Mouse (Mus musculus) CH12.LX (cell line): ENCODE measurements around the gene Mecr. TPM values are rescaled to one million over a fixed set of nuclear protein-coding genes. Genes with fewer than 3 reads are reported as not detected.

Experiments used
- DNase-seq: peaks from one replicate; pipeline ENCODE4 v3.0.0-alpha.2; 2013; ENCODE audit errors: extremely low read depth
- H3K27ac ChIP-seq: 2 replicates; pipeline ENCODE4 v1.5.1; 2012; ENCODE audit warnings: low read depth, mild to moderate bottlenecking, control low read depth, moderate library complexity; ENCODE audit not compliant: insufficient read depth
- H3K27me3 ChIP-seq: replicated peaks from 2 replicates; pipeline ENCODE3; 2012; ENCODE audit warnings: inconsistent platforms
- H3K36me3 ChIP-seq, 2 experiments: replicated peaks in 1 of 2; 2 replicates each; pipeline versions ENCODE3 to v1.6.1; 2012; ENCODE audit warnings: inconsistent platforms in 1 of 2, low read length in 1 of 2, mild to moderate bottlenecking in 1 of 2, mixed read lengths in 1 of 2, moderate library complexity in 1 of 2; ENCODE audit not compliant: control insufficient read depth in 1 of 2, insufficient read depth in 1 of 2
- H3K4me1 ChIP-seq, 2 experiments: 2 replicates each; pipeline ENCODE4 v1.6.1; 2012; ENCODE audit warnings: inconsistent platforms in 1 of 2, moderate library complexity in 1 of 2; ENCODE audit not compliant: insufficient read depth in 2 of 2, control insufficient read depth in 1 of 2
- H3K4me2 ChIP-seq: 2 replicates; pipeline ENCODE4 v1.6.1; 2012; ENCODE audit warnings: low read depth, mild to moderate bottlenecking, control low read depth; ENCODE audit not compliant: poor library complexity, insufficient read depth, severe bottlenecking
- H3K4me3 ChIP-seq, 3 experiments: fragments of 150-350 bp in 1 of 3; sonication (generic) in 1 of 3; replicated peaks in 1 of 3; 2 replicates each; pipeline versions ENCODE3 to v1.5.1; 2011 to 2012; ENCODE audit warnings: low read depth in 2 of 3, low read length in 2 of 3, mild to moderate bottlenecking in 2 of 3, moderate library complexity in 2 of 3, control low read depth in 1 of 3, improper control_type of control experiment in 1 of 3, inconsistent platforms in 1 of 3, mixed read lengths in 1 of 3; ENCODE audit not compliant: poor library complexity in 1 of 3
- H3K79me2 ChIP-seq: replicated peaks from 2 replicates; pipeline ENCODE4 v1.6.1; 2012; ENCODE audit warnings: mild to moderate bottlenecking, moderate library complexity; ENCODE audit not compliant: control insufficient read depth, poor library complexity, insufficient read depth, severe bottlenecking; ENCODE audit errors: extremely low read depth
- H3K9ac ChIP-seq: 2 replicates; pipeline ENCODE4 v1.6.1; 2012; ENCODE audit warnings: low read depth, mild to moderate bottlenecking, control low read depth, moderate library complexity; ENCODE audit not compliant: insufficient read depth
- H3K9me3 ChIP-seq: replicated peaks from 2 replicates; pipeline ENCODE3; 2012; ENCODE audit warnings: low read length, inconsistent platforms, mixed read lengths
- BHLHE40 ChIP-seq: IDR thresholded peaks from 2 replicates; pipeline ENCODE4 v1.6.1; 2011; ENCODE audit warnings: mild to moderate bottlenecking, low read depth, low read length, improper control_type of control experiment
- CTCF ChIP-seq, 2 experiments: IDR thresholded peaks in 1 of 2; conservative IDR thresholded peaks in 1 of 2; 2 replicates each; pipeline ENCODE4 v1.5.1; 2011 to 2012; ENCODE audit warnings: low read depth in 2 of 2, low read length in 2 of 2, improper control_type of control experiment in 1 of 2, inconsistent platforms in 1 of 2, mild to moderate bottlenecking in 1 of 2, moderate library complexity in 1 of 2
- ELF1 ChIP-seq: IDR thresholded peaks from 2 replicates; pipeline ENCODE4 v1.6.1; 2014; ENCODE audit warnings: low read depth, mild to moderate bottlenecking, inconsistent platforms, low read length, improper control_type of control experiment
- EP300 ChIP-seq: IDR thresholded peaks from 2 replicates; pipeline ENCODE4 v1.6.1; 2011; ENCODE audit warnings: low read length, improper control_type of control experiment
- ETS1 ChIP-seq: conservative IDR thresholded peaks from 2 replicates; pipeline ENCODE4 v1.6.1; 2012; ENCODE audit warnings: low read depth, mild to moderate bottlenecking, inconsistent platforms, low read length, improper control_type of control experiment, moderate library complexity
- GABPA ChIP-seq: IDR thresholded peaks from 2 replicates; pipeline ENCODE4 v1.6.1; 2012; ENCODE audit warnings: low read depth, low read length, improper control_type of control experiment, inconsistent platforms; ENCODE audit not compliant: insufficient replicate concordance
- HCFC1 ChIP-seq: IDR thresholded peaks from 2 replicates; pipeline ENCODE4 v1.6.1; 2012; ENCODE audit warnings: low read depth, mild to moderate bottlenecking, inconsistent platforms, low read length, improper control_type of control experiment
- IRF4 ChIP-seq: IDR thresholded peaks from 2 replicates; pipeline ENCODE4 v1.6.1; 2014; ENCODE audit warnings: low read depth, mild to moderate bottlenecking, inconsistent platforms, low read length, improper control_type of control experiment
- JUND ChIP-seq: conservative IDR thresholded peaks from 2 replicates; pipeline ENCODE4 v1.6.1; 2011; ENCODE audit warnings: low read depth, low read length, improper control_type of control experiment
- MAX ChIP-seq: IDR thresholded peaks from 2 replicates; pipeline ENCODE4 v1.6.1; 2011; ENCODE audit warnings: low read length, improper control_type of control experiment
- MAZ ChIP-seq: IDR thresholded peaks from 2 replicates; pipeline ENCODE4 v1.6.1; 2012; ENCODE audit warnings: low read depth, mild to moderate bottlenecking, inconsistent platforms, low read length, improper control_type of control experiment, moderate library complexity
- MEF2A ChIP-seq: IDR thresholded peaks from 2 replicates; pipeline ENCODE4 v1.6.1; 2014; ENCODE audit warnings: low read depth, mild to moderate bottlenecking, inconsistent platforms, low read length, improper control_type of control experiment, borderline replicate concordance
- MXI1 ChIP-seq: IDR thresholded peaks from 2 replicates; pipeline ENCODE4 v1.6.1; 2011; ENCODE audit warnings: mild to moderate bottlenecking, low read depth, low read length, improper control_type of control experiment
- NRF1 ChIP-seq: IDR thresholded peaks from 2 replicates; pipeline ENCODE4 v1.6.1; 2014; ENCODE audit warnings: low read depth, mild to moderate bottlenecking, inconsistent platforms, low read length, improper control_type of control experiment, moderate library complexity
- PAX5 ChIP-seq: IDR thresholded peaks from 2 replicates; pipeline ENCODE4 v1.6.1; 2012; ENCODE audit warnings: low read length, inconsistent platforms, mixed read lengths
- POLR2A ChIP-seq: IDR thresholded peaks from 2 replicates; pipeline ENCODE4 v1.6.1; 2011; ENCODE audit warnings: low read depth, mild to moderate bottlenecking, improper control_type of control experiment, low read length
- RAD21 ChIP-seq: IDR thresholded peaks from 2 replicates; pipeline ENCODE4 v1.6.1; 2011; ENCODE audit warnings: low read depth, mild to moderate bottlenecking, low read length, improper control_type of control experiment, moderate library complexity
- RCOR1 ChIP-seq: conservative IDR thresholded peaks from 2 replicates; pipeline ENCODE4 v1.6.1; 2012; ENCODE audit warnings: low read depth, mild to moderate bottlenecking, inconsistent platforms, low read length, improper control_type of control experiment
- TCF12 ChIP-seq: IDR thresholded peaks from 2 replicates; pipeline ENCODE4 v1.6.1; 2014; ENCODE audit warnings: low read depth, mild to moderate bottlenecking, inconsistent platforms, low read length, improper control_type of control experiment
- UBTF ChIP-seq: IDR thresholded peaks from 2 replicates; pipeline ENCODE4 v1.6.1; 2012; ENCODE audit warnings: low read depth, mild to moderate bottlenecking, inconsistent platforms, low read length, improper control_type of control experiment, moderate library complexity
- USF2 ChIP-seq: conservative IDR thresholded peaks from 2 replicates; pipeline ENCODE4 v1.6.1; 2011; ENCODE audit warnings: low read depth, low read length, improper control_type of control experiment
- ZC3H11A ChIP-seq: IDR thresholded peaks from 2 replicates; pipeline ENCODE4 v1.6.1; 2012; ENCODE audit warnings: low read depth, mild to moderate bottlenecking, inconsistent platforms, low read length, improper control_type of control experiment
- ZKSCAN1 ChIP-seq: IDR thresholded peaks from 2 replicates; pipeline ENCODE4 v1.6.1; 2012; ENCODE audit warnings: low read depth, inconsistent platforms, low read length, improper control_type of control experiment, borderline replicate concordance
- ZNF384 ChIP-seq: IDR thresholded peaks from 2 replicates; pipeline ENCODE4 v1.6.1; 2012; ENCODE audit warnings: low read depth, low read length, improper control_type of control experiment, inconsistent platforms
- dilution Hi-C: fragments of 300-500 bp; cut with MboI; formaldehyde crosslinking; loops from 2 replicates; pipeline ENCODE4 v1.14.3; 2020; ENCODE audit warnings: low sequenced_read_pairs; ENCODE audit not compliant: extremely low pct_unique_long_range_greater_than_20kb, extremely low pct_ligation_motif_present
- in situ Hi-C: fragments of 300-500 bp; cut with MboI; formaldehyde crosslinking; loops from 3 replicates; pipeline ENCODE4 v1.14.3; 2019; ENCODE audit warnings: low sequenced_read_pairs, low pct_ligation_motif_present, low pct_unique_long_range_greater_than_20kb, mixed read lengths
- polyA plus RNA-seq: library from polyadenylated mRNA; unstranded; fragments of >175 nt; gene quantifications from 2 replicates; pipeline ENCODE4 v1.2.1, GENCODE M21; 2012; ENCODE audit warnings: low read depth; ENCODE audit not compliant: insufficient read length
- total RNA-seq, 2 experiments: library from RNA; depleted of rRNA; stranded (reverse); fragments of 300-350 nt in 1 of 2; fragments of >200 nt in 1 of 2; gene quantifications; 2 replicates each; pipeline ENCODE4 v1.2.3; 2012 to 2014

Mecr gene
- total and polyA plus RNA-seq, 3 experiments: 43.0 to 77.3 (median 54.6) TPM

- H3K4me3 ChIP-seq: no peak overlapping the region
- H3K4me1 ChIP-seq: peaks cover 2 to 27% of the 10 kb centered on the region in 2 experiments; a peak in 3 of 4 replicates
- TF ChIP-seq ZKSCAN1 (no peak), RCOR1 (no peak), TCF12 (no peak), USF2 (no peak), ZNF384 (no peak), MAZ (no peak), PAX5 (no peak)
- no peak overlapping the region for H3K4me2 ChIP-seq
- DNase-seq: no peak
- H3K27me3 ChIP-seq: no peaks in the 10 kb centered on the region
- in situ Hi-C loops: no loop called here
- no peaks in the 10 kb centered on the region for H3K79me2 ChIP-seq
- no peak overlapping the region for H3K27ac ChIP-seq
- H3K9ac ChIP-seq: no peak overlapping the region
- H3K9me3 ChIP-seq: no peaks in the 10 kb centered on the region
- dilution Hi-C loops: no loop called here
- H3K36me3 ChIP-seq: peaks cover 77 to 81% of the 10 kb centered on the region in 2 experiments
Measured at GRCm38 (mm10) chr4:131897109-131897508, 53.8 kb downstream of the Mecr start.

GRCm38 (mm10) chr4:131897787-131898186 lies 54.5 kb downstream of the Mecr start:
- Histone ChIP-seq H3K9me3 (no peaks in the 10 kb centered on the region), H3K9ac (no peak overlapping the region), H3K79me2 (no peaks in the 10 kb centered on the region), H3K4me3 (no peak overlapping the region), H3K4me2 (no peak overlapping the region), H3K36me3 (peaks cover 77 to 81% of the 10 kb centered on the region in 2 experiments), H3K4me1 (peaks cover 2 to 27% of the 10 kb centered on the region in 2 experiments; a peak in 3 of 4 replicates), H3K27ac (no peak overlapping the region), H3K27me3 (no peaks in the 10 kb centered on the region)
- DNase-seq: no peak
- TF ChIP-seq TCF12 (no peak), NRF1 (no peak), ZC3H11A (no peak), IRF4 (no peak), UBTF (no peak), MEF2A (no peak), MXI1 (no peak), ETS1 (no peak), RAD21 (no peak), HCFC1 (no peak), POLR2A (no peak), EP300 (no peak), ZNF384 (no peak), RCOR1 (no peak), CTCF (conservative IDR thresholded peaks at IDR 0.05 in 1 of 2, IDR thresholded peaks at IDR 0.05 in 1 of 2; ENCODE audit: low read depth in 2 of 2, low read length in 2 of 2) (no peak), MAX (no peak), BHLHE40 (no peak), JUND (no peak), ELF1 (no peak), GABPA (no peak)
- in situ Hi-C loops (no loop called here), dilution Hi-C loops (no loop called here)
